Mouse (Mus musculus): ENCODE data around the gene Strada. TPM values are rescaled to one million over a fixed set of nuclear protein-coding genes. Genes with fewer than 3 reads are reported as not detected.

The Strada gene
- polyA plus RNA-seq (2015; fragmentation: Nextera tagmentation; extraction: Ambion mirVana) = 11.3 and 16.9 TPM in 2 replicates

DNA sequence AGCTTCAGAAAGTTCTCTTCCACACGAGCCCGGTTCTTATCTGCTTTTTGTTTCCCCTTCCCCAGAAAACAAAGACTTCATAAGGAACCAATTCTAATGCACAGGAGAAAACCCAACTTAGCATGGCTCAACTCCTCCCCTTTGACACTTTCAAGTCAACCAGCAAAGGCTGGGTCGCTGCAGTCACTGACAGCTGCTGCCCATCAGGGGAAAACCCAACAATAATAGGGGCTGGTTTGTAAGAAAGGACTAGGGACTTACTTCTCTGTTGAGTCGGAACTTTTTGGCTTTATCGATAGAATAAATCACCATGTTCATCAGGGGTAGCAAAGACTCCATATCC, at the start of gene Strada:
Gene Strada (minus strand): TSS at position 46 of the 343 bp plus-strand sequence.

DNA sequence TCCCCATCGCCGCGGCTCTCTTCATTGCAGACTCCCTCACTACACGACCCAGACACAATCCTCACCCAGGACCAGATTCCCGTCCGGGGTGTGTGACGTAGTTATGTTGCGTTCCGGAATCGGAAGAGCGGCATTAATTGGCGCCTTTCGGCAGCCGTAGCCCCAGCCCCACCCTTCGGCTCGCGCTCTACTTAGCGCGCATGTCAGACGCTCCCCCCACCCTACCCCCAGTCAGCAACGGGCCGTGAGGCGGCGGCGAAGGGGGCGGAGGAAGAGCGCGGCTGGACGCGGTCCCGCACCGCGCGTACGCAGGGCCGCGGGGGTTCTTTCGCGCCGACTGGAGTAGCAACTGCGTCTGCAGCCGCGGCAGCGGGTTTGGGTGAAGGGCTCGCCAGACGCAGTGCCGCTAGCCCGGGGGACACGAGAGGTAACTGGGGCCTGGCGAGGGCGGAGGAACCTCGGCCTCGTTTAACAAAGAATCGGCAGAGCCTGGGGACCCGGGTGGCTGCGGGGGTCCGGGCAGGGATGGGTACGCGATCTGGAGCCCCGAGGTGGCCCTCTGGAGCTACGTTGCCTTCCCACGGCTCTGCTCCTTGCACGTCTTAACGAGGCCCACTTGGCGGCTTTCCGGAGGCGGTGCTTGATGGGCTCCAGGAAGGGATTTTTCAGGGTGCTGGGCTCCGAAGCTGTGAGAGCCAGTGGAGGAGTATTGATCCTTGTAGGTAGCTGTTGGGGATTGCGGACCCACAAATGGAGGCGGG, 14.9 kb upstream of the Strada start, which contains the start of gene Ddx42:
Gene Ddx42 (plus strand): TSS at position 197 of the 761 bp plus-strand sequence.

DNA sequence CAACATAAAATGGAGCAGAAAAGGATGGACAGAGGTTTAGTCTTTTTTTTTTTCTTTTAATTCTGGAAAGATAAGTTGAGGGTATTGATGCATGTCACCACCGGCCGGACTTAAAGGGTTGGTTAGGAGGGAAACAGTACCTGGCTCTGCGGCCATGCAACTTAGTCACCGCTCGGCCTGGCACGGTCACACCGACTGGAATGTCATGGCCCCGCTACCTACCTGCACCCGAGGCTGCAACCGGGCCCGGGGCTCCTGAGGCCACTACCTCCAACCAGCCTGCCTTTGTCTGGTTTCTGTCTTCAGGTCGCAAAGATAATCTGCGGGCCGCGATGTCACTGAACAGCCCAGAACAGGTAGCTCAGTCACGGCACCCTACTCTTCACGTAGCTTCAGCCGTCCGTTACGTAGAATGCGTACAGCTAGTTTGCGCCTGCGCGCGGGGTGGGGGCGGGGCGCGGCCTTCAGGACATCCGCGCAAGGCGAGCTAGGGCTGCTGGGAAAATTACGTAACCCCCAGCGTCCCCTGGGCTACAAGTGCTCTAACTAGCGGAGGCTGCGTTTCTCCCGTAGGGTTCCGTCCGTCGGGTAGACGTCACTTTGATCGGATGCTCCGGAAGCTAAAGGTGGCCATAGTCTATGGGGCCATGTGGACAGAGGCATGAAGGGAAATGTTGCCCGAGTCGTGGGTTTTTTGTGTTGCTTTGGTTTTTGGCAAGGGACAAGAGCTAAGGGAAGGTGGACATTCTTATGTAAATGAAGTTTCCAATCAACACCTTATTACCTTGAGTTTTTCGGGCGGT, 14.2 kb upstream of the Strada start, which contains the start of gene Ccdc47:
Gene Ccdc47 (minus strand): TSS at position 418 of the 803 bp plus-strand sequence.

DNA sequence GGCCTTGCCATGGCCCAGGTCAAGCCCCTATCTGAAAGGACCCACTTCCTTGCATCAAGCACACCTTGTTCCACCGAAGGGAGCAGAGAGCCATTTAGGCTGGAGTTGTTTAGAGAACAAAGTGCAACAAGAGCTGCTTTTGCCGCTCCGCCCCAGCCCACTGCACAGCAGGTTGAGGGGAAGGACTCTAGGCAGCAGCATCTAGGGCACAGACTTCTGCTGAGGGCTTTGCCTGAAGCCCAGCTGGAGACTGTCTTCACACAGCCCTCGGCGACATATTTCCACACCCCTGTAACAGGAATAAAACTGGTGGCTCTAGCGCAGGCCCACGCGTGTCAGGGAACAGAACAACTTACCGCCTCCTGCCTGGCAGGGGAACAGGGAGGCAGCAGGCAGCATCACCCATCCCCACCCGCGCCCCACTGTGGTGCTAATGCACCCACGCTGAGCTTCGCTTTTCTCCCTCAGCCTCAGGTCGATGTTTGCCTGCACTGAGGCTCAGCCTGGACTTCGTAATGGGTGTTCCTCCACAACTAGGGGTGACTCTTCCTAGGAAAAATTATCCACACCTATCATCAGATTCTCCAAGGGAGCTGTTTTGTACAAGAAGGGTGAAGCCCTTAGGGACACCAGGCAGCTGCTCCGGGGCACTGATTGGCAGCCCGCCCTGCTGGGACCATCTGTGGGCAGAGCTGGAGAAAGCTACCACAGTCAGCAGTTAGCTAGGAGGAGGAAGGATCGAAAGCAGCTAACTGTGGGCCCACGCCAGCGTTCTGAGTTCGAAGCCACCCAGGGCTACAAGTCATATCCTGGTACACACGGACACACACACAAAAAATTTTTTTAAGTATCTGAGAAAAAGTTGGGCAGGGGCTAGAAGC, 40.9 kb downstream of the Strada start, which contains the start of the genes Gm10840 and Limd2:
Gene Gm10840 (plus strand): TSS at position 10 of the 881 bp plus-strand sequence.
Gene Limd2 (minus strand): TSS at position 20 of the 881 bp plus-strand sequence.

Other genes with a start within 250 kb of the Strada start
- gene Cyb561, start 248.8 kb downstream of the Strada start, polyA plus RNA-seq (2015; fragmentation: Nextera tagmentation; extraction: Ambion mirVana) = 162 and 188 TPM in 2 replicates
- gene Ace, start 234.2 kb downstream of the Strada start, polyA plus RNA-seq (2015; fragmentation: Nextera tagmentation; extraction: Ambion mirVana) = 4.5 and 4.8 TPM in 2 replicates
- gene Ace3, start 207.5 kb downstream of the Strada start, polyA plus RNA-seq (2015; fragmentation: Nextera tagmentation; extraction: Ambion mirVana) = not detected in 2 replicates
- 0.70 and 2.1 TPM in 2 replicates for gene Kcnh6, start 194.0 kb downstream of the Strada start, polyA plus RNA-seq (2015; fragmentation: Nextera tagmentation; extraction: Ambion mirVana)
- 29.6 and 39.0 TPM in 2 replicates for gene Dcaf7, start 165.3 kb downstream of the Strada start, polyA plus RNA-seq (2015; fragmentation: Nextera tagmentation; extraction: Ambion mirVana)
- gene Taco1, start 136.1 kb downstream of the Strada start, polyA plus RNA-seq (2015; fragmentation: Nextera tagmentation; extraction: Ambion mirVana) = 5.3 and 13.0 TPM in 2 replicates
- 18.2 and 19.0 TPM in 2 replicates for gene Map3k3, start 117.6 kb downstream of the Strada start, polyA plus RNA-seq (2015; fragmentation: Nextera tagmentation; extraction: Ambion mirVana)
- 0.71 TPM in 1 of 2 replicates, not detected in the other for gene Gm10840, start 41.3 kb downstream of the Strada start, polyA plus RNA-seq (2015; fragmentation: Nextera tagmentation; extraction: Ambion mirVana)
- gene Limd2, start 41.3 kb downstream of the Strada start, polyA plus RNA-seq (2015; fragmentation: Nextera tagmentation; extraction: Ambion mirVana) = 80.7 and 82.8 TPM in 2 replicates
- 51.4 and 75.4 TPM in 2 replicates for gene Ccdc47, start 14.2 kb upstream of the Strada start, polyA plus RNA-seq (2015; fragmentation: Nextera tagmentation; extraction: Ambion mirVana)
- gene Ddx42, start 14.8 kb upstream of the Strada start, polyA plus RNA-seq (2015; fragmentation: Nextera tagmentation; extraction: Ambion mirVana) = 29.6 and 44.6 TPM in 2 replicates
- gene Ftsj3, start 53.9 kb upstream of the Strada start, polyA plus RNA-seq (2015; fragmentation: Nextera tagmentation; extraction: Ambion mirVana) = 22.6 and 41.1 TPM in 2 replicates
- gene Psmc5, start 54.0 kb upstream of the Strada start, polyA plus RNA-seq (2015; fragmentation: Nextera tagmentation; extraction: Ambion mirVana) = 142 and 201 TPM in 2 replicates
- 40.7 and 58.2 TPM in 2 replicates for gene Smarcd2, start 70.8 kb upstream of the Strada start, polyA plus RNA-seq (2015; fragmentation: Nextera tagmentation; extraction: Ambion mirVana)
- gene Tcam1, start 74.5 kb upstream of the Strada start, polyA plus RNA-seq (2015; fragmentation: Nextera tagmentation; extraction: Ambion mirVana) = 0.12 and 0.32 TPM in 2 replicates
- gene Gh, start 99.7 kb upstream of the Strada start, polyA plus RNA-seq (2015; fragmentation: Nextera tagmentation; extraction: Ambion mirVana) = not detected in 2 replicates
- gene Cd79b, start 112.6 kb upstream of the Strada start, polyA plus RNA-seq (2015; fragmentation: Nextera tagmentation; extraction: Ambion mirVana) = 5.9 and 6.6 TPM in 2 replicates
- 0.02 and 0.03 TPM in 2 replicates for gene Scn4a, start 151.1 kb upstream of the Strada start, polyA plus RNA-seq (2015; fragmentation: Nextera tagmentation; extraction: Ambion mirVana)
- not detected in 2 replicates for gene Prr29, start 163.3 kb upstream of the Strada start, polyA plus RNA-seq (2015; fragmentation: Nextera tagmentation; extraction: Ambion mirVana)
- 26.4 and 37.7 TPM in 2 replicates for gene Icam2, start 185.9 kb upstream of the Strada start, polyA plus RNA-seq (2015; fragmentation: Nextera tagmentation; extraction: Ambion mirVana)

Data from adrenal gland, postnatal 0 days (tissue).